Mouse (Mus musculus): ENCODE results near the gene Naa80.
"Not testable (repeated sequence)": the region's sequence is repeated elsewhere in the genome, so short reads cannot be mapped to it uniquely, and the experiment has no call there.

Gene Naa80

GRCm38 (mm10) chr9:107551117-107551889 is 27.4 kb upstream of the Naa80 start, which contains the start of gene Rassf1:
Rassf1 (plus strand) TSS chr9:107551555.
- DNase-seq, result no peak

GRCm38 (mm10) chr9:107551890-107552355 is 26.8 kb upstream of the Naa80 start:
- DNase-seq, result no peak

GRCm38 (mm10) chr9:107552690-107553393 is 25.8 kb upstream of the Naa80 start:
- no peak for DNase-seq

- no peak for DNase-seq
Measured at GRCm38 (mm10) chr9:107553541-107554318, 25.0 kb upstream of the Naa80 start.

- peak; percentile 96 for DNase-seq
Measured at GRCm38 (mm10) chr9:107554319-107554825, 24.3 kb upstream of the Naa80 start.

GRCm38 (mm10) chr9:107555031-107555457 is 23.6 kb upstream of the Naa80 start:
- DNase-seq, result no peak

- no peak for DNase-seq
Measured at GRCm38 (mm10) chr9:107555701-107556100, 23.0 kb upstream of the Naa80 start.

- no peak for DNase-seq
Measured at GRCm38 (mm10) chr9:107556346-107556745, 22.3 kb upstream of the Naa80 start.

- DNase-seq, result peak; percentile 98
Measured at GRCm38 (mm10) chr9:107563029-107563581, 15.6 kb upstream of the Naa80 start, which contains the start of gene Tusc2. Tusc2 (plus strand) TSS chr9:107563255.

- DNase-seq, result not testable (repeated sequence)
Measured at GRCm38 (mm10) chr9:107565556-107565955, 13.1 kb upstream of the Naa80 start.

GRCm38 (mm10) chr9:107566041-107566709 is 12.5 kb upstream of the Naa80 start:
- peak; percentile 48 for DNase-seq

GRCm38 (mm10) chr9:107566855-107567254 is 11.8 kb upstream of the Naa80 start:
- no peak for DNase-seq

- no peak for DNase-seq
Measured at GRCm38 (mm10) chr9:107567702-107568319, 10.9 kb upstream of the Naa80 start, which contains the start of gene Hyal2. Hyal2 (plus strand) TSS chr9:107567945.

GRCm38 (mm10) chr9:107568331-107569261 is 10.1 kb upstream of the Naa80 start:
- DNase-seq, result peak; percentile 77

- DNase-seq, result no peak
Measured at GRCm38 (mm10) chr9:107569270-107569669, 9.4 kb upstream of the Naa80 start.

GRCm38 (mm10) chr9:107570016-107570415 is 8.7 kb upstream of the Naa80 start:
- no peak for DNase-seq

- no peak for DNase-seq
Measured at GRCm38 (mm10) chr9:107570845-107571244, 7.8 kb upstream of the Naa80 start.

- no peak for DNase-seq
Measured at GRCm38 (mm10) chr9:107571534-107572326, 7.0 kb upstream of the Naa80 start.

- DNase-seq, result no peak
Measured at GRCm38 (mm10) chr9:107572327-107572662, 6.4 kb upstream of the Naa80 start.

All from right cerebral cortex, adult 18-20 months (tissue).